ENCODE assay signal across 25 mouse cellular contexts in genomic region chr12:104848667-104849066, GRCm38 (mm10).
"Had no signal": no experiment of that assay in that cellular context is flagged by ENCODE, and none has a peak within 500 bp of the region (broad histone marks: within the 10 kb centered on the region; RNA-seq: fewer than 3 reads in every experiment).

No protein-coding gene starts in this region.

- H3K4me3 ChIP-seq: heart, embryonic 10.5 days; heart, embryonic 12.5 days; hindbrain, embryonic 13.5 days; hindbrain, embryonic 15.5 days; kidney, embryonic 15.5 days; limb, embryonic 13.5 days; limb, embryonic 15.5 days; liver, embryonic 13.5 days; liver, embryonic 15.5 days had no signal

- H3K9ac ChIP-seq: heart, embryonic 12.5 days; hindbrain, embryonic 13.5 days; hindbrain, embryonic 15.5 days; kidney, embryonic 15.5 days; limb, embryonic 13.5 days; limb, embryonic 15.5 days; liver, embryonic 13.5 days; liver, embryonic 15.5 days had no signal

- H3K4me2 ChIP-seq: heart, embryonic 12.5 days; hindbrain, embryonic 13.5 days; hindbrain, embryonic 15.5 days; kidney, embryonic 15.5 days; limb, embryonic 13.5 days; limb, embryonic 15.5 days; liver, embryonic 11.5 days; liver, embryonic 13.5 days; liver, embryonic 15.5 days had no signal

- ATAC-seq: hindbrain, postnatal 0 days; intestine, embryonic 16.5 days had no signal

- H3K27ac ChIP-seq: heart, embryonic 10.5 days; hindbrain, embryonic 13.5 days; hindbrain, embryonic 15.5 days; hindbrain, postnatal 0 days; kidney, embryonic 15.5 days; kidney, postnatal 0 days; limb, embryonic 13.5 days; limb, embryonic 15.5 days; liver, embryonic 13.5 days; liver, embryonic 15.5 days had no signal

- H3K36me3 ChIP-seq: heart, embryonic 10.5 days; heart, embryonic 12.5 days; hindbrain, embryonic 13.5 days; hindbrain, embryonic 15.5 days; kidney, embryonic 15.5 days; limb, embryonic 13.5 days; limb, embryonic 15.5 days; liver, embryonic 13.5 days; liver, embryonic 15.5 days had no signal

- H3K27me3 ChIP-seq: kidney, embryonic 15.5 days had no signal

- DNase-seq: gastrocnemius, postnatal 14 days; gastrocnemius, postnatal 36 days; heart, adult 18-20 months; heart, postnatal 10 days; kidney, adult 11 months; kidney, adult 2 months; kidney, adult 9 months; kidney, postnatal 14 days; kidney, postnatal 36 days; layer of hippocampus, postnatal 36 days; left cerebral cortex, postnatal 4 days; liver, embryonic 13.5 days; lung, adult 18-20 months had no signal

- H3K9me3 ChIP-seq: heart, embryonic 10.5 days; heart, embryonic 12.5 days; hindbrain, embryonic 13.5 days; hindbrain, embryonic 15.5 days; kidney, embryonic 15.5 days; limb, embryonic 13.5 days; limb, embryonic 15.5 days; liver, embryonic 13.5 days; liver, embryonic 15.5 days had no signal
